Mouse (Mus musculus) ovary, postnatal 36 days (tissue): ENCODE data around the gene Ephb2.

Experiments used
- DNase-seq: peaks from one replicate; pipeline ENCODE4 v3.0.0; 2022; ENCODE audit warnings: low spot score, mixed read lengths

Gene Ephb2

DNA sequence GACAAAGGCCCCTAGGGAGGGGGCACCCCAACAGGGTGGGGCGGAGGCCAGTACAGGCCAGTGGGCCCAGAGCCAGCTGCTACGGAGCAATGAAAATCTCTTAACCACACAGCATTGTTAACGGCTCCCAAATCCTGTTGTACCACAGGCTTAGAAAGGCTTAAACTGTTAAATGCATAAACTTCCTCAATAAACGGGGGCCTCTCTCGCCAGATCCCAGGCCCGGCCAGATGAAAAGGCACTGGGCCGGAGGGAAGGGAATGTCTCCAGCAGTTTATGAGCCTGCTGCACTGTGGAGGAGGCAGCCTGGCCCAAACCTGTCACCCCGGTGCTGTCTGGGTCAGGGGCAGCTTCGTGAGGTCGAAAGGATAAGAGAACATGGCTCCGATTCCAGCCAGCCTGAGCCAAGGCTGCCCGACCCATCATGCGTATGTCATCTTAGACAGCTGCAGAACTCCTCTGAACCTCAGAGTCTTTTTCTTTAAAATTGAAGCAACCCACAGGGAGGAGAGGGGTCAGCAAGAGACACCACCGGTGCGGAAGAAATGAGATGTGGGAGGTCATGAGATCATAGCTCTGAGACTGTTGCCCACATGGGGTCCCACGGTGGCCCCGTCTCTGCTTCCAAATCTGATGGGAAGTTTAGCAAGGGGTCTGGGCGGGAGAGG, 73.9 kb downstream of the Ephb2 start:
- DNase-seq: no peak

DNA sequence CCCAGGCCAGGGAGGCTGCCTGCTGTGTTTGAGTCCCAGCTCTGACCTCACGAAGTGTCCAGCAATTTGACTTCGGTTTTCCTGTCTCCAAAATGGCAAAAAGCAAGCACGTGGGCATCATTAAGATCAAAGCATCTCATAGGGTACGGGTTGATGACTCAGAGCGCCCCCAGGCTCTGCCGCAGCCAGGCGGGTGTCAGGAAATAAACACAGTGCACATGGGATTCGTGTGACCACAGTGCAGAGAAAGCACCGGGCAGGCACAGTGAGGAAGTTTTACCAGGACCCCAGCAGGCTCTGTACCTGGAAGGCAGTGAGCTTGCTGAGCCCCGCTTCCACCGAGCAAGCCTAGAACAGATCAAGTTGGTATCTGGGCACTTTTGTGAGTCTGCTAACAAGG, 74.9 kb downstream of the Ephb2 start:
- DNase-seq: no peak

DNA sequence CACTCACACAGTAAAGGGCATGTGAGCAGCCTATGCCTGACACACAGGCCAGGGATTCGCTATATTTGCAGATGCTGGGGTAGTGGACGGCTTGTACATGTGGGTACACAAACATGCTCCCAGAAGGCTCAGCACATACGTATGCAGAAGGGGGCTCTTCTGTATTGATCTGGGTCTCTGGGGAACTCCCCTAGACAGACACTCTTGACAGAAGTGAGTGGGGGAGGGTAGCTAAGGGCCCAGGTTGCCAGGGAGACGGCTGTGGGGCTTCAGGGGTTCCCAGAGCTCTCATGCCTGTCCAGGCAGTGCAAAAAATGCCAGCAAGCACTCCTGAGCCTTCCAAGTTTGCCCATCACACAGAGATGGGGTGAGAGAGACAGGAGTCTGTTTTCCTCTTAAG, 78.7 kb downstream of the Ephb2 start:
- no peak for DNase-seq

DNA sequence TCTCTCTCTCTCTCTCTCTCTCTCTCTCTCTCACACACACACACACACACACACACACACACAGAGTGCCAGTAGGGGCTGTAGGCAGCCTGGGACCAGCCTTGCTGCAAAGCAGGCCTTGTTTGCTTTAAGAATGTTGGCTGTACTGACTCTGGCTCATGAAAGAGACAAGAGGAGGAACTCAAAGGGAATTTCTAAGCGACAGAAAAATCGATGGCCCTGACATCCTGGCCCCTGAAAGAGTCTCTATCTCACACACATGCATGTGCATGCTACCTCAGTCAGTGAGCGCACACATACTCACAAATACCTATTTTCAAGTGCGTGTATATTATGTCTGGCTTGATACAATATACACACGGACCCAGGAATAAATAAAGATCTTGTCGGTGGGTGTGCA, 79.3 kb downstream of the Ephb2 start:
- DNase-seq: no peak

DNA sequence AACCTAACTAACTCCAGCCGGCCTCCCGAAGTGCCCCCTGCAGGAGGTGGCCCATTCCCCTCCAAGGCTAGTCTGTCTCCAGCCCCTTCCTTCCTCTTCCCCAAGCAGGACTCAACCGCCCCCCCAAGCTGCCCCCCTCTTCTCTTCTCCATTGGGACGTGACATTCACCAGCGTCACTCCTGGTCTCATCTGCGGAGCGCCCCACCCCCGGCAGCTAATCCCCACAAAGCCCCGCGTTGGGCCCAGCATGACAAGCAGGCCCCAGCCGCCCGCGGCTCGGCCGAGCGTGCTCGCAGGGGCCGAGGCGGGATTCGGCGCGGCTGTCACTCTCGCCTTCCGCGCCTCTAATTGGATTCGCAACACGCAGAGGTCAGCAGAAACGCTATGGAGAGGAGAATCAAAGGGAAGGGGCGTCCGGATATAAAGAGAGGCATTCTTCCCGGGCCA, 80.4 kb downstream of the Ephb2 start:
- no peak for DNase-seq

DNA sequence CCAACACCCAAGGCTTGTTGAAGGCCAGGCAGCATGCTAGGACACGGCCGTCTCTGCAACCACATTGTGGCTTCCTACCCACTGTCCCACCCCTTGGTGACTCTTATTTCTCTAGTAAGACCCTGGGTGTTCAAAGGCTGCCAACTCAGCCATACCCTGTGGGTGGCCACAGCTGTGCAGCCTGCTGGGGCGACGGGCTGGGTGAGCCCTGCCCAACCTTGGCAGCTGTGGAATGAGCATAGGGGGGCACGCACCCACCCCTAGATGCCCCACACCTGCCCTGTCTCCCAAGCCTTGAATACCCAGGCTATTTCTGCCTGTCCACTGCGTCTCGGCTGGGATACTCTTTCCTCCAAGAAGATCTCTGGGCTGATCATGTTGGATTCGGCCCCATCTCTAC, 81.5 kb downstream of the Ephb2 start:
- no peak for DNase-seq

DNA sequence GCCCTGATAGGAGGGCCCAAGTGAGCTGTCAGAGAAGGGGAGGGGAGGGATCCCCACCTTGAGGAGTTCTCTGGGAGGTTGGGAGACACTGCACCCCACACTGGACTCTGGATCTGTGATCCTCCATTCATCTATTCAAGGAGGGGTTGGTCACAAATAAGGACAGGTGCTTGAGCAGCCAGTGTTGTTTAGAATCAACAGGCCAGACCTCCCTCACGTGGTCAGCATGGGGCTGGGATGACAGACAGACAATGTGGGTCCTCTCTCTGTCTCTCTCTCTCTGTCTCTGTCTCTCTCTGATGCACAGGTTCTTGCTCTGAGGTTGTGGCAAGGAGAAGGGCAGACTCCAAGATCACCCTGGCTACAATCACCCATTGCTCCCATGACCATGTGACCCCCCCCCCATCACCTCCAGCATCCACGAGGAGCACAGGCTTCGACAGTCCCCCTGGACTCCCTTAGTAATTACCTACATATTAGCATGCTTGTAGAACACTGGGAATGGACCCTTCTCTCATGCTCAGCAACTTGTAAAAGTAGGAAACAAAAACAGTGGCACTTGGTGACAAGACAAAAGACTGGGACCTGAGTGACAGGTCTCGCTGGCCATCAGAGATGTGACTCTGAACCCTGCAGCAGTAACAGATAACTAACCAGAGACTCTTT, 84.3 kb downstream of the Ephb2 start:
- no peak for DNase-seq

DNA sequence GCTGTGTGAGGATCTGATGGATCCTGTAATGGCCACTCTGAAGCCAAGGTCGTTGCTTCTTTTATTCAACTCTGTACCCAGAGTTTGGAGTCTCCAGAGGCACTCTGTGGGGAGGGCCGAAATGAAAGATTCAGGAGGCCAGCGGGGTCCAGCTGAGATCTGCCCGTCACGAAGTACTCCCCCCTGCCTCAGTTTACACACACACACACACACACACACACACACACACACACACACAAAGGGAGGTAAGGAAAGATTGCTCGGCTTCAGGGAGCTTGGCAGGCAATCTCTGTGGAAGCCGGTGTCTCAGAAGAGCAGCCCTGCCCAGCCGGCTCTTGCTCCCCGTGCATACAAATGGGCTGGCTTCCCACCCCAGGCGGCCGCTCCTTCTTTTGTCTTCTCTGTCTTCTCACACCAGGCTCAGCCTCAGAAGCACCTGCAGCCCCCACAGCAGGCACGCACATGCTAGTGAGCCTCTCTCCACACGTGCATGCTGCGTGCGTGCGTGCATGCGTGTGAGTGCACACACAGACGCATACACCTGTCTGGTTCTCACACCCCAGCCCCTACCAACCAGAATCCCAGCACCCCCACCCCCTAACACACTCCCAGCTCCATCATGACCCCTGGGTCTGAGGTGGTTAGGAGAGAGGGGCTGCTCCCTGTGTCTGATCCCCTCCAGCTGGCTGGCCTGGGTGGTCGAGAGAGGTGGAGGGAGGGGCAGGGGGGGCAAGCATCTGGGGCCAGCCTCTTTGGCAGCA, 85.0 kb downstream of the Ephb2 start:
- DNase-seq: no peak

DNA sequence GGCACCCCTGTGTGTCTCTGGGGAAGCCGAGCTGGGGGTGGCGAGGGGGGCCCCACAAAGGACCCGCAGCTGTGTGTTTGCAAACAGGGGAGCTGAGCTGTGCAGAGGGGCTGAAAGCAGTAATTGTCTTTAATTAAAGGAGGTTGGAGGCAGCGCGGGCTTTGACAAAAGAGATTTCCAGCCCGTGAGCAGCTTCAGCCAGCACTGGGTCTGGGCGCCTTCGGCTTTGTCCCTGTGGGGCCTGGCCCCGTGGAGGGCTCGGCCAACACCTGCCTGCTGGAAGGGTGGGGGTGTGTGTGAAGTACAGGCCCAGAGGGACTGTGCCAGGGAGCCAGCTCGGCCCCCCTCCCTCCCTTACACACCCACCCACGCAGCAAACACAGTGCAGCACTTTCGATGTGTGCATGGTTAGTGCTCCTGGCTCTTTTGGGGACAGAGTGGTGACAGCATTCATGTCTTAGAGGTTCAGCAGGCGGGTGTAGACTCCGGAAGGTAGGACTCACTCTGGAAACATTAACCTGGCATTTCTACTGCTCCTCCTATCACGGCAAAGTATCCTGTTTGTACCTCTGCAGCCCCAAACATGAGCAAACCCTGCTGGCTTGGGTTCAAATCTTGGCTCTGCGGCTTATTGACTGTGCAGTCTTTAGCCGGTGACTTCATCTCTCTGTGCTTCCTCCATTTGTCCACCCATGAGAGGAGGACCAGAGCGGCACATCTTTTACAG, 85.8 kb downstream of the Ephb2 start:
- no peak for DNase-seq

DNA sequence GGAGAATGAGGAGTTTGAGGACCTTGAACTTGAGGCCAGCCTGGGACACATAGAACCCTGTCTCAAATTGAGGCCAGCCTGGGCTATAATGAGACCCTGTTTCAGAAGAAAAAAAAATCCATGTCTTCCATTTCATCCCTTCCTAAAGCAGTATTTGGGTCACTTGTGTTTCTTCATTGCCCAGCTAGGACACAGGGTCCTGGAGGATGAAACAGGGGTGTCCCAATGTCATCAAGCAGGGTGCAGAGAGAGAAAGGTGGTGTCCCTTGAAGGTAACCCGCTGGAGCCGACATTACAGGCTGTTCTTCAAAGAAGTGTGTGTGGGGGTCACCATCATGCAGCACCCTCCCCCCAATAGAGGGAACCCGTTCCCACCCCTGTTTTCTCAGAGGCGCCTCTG, 86.4 kb downstream of the Ephb2 start:
- no peak for DNase-seq

DNA sequence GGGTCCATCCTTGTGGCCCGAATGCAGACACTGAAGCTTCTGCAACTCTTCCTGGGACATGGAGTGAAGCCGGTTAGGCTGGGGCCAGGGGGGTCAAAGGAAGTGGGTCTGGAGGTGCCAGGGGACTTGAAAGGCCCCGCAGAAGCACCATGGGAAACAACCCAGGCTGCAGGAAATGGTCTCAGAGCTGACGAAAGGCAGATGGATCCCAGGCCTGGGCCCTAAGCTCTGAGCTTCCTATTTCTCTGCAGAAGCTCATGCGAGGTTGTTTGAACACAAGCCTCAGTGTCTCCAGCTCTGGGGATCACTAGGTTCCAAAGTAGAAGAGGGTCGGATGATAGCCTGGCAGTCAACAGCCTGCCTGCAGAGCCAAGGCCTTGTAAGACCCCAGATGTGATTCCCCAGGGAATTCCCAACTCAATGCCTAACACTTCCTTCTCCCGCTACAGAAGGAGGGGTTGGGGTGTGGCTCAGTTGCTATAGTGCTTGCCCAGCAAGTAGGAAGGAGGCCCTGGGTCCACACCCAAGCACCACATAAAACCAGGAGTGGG, 86.9 kb downstream of the Ephb2 start:
- no peak for DNase-seq

DNA sequence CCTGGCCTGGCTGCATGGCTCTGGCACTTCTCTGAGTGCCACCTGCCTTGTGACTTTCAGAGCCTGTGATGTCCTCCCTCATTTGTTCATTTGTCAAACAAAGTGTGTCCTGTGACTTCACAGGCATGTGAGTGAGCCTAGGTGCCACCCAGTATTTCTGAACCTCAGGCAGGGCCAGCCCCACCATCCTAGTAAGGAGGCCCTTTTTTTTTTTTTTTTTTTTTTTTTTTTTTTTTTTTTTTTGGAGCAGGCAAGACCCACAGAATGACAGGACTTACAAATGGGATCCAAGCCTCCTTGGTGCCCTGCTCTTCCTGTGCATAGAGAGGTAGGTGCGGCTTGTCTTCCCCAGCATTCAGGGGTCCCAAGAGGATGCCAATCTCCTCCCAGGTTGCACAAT, 89.3 kb downstream of the Ephb2 start:
- DNase-seq: no peak

DNA sequence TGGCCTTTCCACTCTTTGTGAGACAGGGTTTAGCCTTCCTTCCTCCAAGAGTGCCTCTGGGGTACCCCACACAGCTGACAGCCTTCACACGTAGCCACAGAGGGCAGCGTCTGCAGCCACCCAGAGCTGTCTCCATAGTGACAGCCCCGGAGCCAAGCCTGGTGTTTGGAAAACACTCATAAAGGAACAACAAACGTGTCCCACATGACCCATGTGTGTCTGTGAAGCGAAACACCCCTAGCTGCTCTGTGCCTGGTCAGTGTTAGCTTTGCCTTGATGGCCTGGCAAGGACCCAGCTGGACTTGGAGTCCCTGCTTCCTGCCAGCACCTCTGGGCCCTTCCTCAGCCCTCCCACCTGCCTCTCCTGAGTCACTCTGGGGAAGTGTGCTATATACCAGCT, 93.1 kb downstream of the Ephb2 start:
- peak; percentile 66 for DNase-seq

DNA sequence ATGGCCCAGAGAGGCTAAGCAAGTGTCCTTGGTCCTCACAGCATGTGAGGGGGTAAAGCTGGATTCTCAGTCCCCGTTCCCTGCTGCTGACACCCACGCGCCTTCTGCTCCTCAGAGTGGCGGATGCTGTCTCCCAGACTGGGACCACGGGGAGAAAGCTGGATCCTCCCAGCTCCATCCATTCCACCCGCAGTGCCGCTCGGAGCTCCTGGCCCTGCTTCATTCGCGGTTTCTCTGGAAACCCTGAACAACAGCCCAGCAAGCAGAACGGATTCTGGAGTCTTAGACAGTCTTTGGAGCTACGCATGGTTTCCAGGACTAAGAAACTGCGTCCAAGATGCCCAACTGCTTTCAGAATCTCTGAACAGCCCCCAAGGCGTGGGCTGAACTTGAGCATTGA, 93.9 kb downstream of the Ephb2 start:
- DNase-seq: no peak

DNA sequence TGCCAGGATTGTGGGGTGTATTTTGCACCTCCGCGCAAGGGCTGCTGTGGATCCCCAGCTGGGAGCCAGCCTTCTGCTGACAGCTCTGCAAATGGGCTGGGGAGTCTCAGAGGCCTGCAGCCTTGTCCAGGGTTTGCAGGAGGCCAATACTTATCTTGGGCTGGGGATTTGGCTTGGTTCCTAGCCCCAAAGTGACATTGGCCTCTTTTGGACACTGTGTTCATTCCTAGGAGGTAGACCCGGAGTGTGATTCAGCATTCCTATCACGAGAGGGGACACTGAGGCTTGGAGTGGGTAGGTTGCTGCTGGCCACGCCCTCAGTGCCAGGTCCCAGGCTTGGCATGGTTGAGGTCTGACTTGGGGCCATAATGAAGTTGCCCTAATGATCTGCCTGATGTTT, 94.8 kb downstream of the Ephb2 start:
- DNase-seq: no peak

DNA sequence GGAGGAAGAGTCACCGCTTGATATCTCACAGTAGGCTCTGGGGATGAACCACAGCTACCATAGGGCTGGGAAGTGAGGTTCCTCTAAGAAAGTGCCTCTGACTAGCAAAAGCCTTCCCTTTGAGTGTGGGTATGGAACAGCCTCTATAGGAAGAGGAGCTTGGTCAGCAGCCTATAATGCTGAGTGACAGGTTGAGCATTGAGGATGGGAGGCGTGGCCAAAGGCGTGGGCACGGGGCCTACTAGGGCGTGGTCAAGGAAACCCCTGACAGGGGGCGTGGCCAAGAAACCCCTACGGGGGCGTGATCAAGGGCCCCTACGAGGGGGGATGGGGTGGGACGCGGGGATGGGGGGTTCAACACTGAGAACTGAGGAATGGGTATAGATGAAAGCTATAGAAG, 96.6 kb downstream of the Ephb2 start:
- DNase-seq: no peak

DNA sequence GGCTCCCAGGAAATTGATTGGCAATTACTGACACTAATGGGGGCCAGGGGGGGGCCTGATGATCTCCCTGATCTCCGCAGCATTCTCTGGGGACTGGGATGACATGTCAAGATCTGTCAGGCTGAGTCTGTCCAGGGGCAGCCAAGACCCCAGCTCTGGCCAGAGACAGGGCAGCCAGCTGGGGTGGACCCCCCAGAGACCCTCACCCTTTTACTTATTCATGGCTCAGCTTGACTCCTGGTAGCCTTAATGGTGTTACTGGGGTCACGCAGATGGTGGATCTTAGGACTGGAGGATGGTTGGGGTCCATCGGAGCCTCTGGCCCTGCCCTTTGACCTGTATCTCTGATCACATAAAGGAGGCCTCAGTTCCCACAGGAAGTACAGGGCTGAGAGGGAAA, 97.5 kb downstream of the Ephb2 start:
- DNase-seq: no peak

DNA sequence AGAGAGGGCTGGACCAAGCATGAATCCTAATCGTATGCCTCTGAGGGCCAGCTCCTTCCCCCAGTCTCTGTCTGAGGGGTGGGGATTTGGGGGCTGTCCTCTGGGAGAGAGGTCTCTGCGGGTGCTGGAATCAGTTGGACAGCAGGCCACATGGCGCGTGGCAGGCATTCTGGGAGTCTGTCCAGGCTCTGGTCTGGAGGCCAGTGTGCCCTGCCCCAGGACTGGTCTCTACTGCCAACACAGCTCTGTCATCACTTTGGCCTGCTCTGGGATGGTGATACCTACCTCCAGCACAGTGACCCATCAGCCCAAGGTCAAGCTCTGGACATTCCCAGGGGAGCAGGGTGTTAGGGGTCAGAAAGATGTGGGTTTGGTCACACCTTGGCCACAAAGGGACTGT, 99.9 kb downstream of the Ephb2 start:
- DNase-seq: no peak

DNA sequence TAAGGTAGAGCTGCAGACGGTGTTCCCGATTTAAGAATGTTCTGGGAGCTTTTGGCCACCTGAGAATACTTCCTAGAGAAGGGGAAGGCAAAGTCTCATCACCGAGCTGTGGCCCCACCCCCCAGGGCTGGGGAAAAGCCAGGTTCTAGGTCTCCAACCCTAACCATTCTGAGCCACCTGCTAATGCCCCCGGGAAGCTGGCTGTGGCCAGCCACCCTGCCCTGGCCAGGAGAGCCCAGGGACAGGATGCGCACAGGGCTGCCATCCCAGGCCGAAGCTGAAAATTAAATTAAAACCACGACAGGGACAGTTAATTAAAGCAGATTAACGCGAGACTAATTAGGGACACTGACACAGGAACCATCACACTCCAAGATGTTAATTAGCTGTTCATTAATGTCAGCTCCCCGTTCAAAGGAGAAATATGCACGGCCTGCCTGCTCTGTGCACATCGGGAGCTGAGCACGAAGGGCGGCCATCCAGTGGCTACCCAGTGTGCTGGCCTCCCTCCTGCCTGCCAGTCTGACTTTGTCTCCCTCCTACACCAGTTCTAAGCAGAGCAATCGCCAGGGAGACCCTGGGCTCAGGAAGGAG, 101.5 kb downstream of the Ephb2 start:
- no peak for DNase-seq

DNA sequence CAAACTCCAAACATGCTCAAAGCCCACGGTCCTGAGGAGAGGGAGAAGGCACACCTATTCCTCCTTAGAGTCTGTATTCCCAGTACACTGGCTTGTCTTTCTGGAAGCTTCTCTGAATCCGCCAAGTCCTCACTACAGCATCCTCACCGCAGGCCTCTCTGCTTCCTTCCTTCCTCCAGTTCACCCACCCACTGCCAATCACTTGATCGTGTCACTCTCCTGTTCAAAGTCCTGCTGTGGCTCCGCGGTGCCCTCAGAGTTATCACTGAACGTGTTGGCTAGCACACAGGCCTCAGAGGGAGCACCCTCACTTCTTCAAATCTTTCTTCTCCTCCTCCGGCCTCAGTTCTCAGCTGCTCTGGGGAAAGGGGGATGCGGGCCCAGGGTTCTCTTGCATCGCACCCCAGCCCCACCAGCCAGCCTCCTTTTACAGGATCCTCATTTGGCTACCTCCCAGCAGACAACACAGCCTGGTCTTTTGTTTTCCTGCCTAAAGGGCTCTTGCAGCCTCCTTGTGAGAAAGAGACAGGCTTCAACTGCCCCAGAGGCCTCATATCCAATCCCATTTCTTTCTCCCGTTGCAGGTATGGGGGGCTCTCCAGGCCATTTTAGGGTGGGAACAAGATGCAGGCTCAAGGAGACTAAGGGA, 102.4 kb downstream of the Ephb2 start:
- DNase-seq: no peak

DNA sequence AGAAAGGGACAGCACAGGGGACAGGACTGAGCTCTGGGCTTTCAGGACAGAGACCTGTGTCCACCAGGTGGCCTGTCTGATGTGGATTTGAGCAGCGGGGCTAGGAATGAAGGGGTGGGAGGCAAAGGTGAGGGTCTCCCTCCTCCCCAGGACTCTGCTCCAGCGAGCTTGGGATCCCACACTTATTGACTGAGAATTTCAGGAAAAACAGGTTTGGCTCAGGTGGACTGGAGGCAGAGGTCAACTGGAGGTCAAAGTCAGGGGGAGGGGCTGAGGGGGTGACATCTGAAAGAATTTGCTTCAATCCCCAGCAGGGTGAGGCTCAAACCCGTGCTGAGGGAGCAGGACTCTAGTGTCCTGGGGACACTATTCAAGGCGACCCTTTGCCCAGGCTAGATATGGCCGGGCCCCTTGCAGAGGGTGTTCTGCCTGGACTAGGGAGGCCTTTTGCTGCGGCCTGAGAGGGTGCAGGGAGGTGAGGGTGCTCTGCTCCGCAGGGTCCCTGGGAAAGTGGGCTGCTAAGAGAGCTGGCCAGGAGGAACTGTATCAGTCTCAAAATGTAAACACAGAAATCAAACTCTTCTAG, 103.2 kb downstream of the Ephb2 start:
- DNase-seq: no peak
